Mouse (Mus musculus): ENCODE measurements around the gene Fanca.

Gene Fanca

GRCm38 (mm10) chr8:123318467-123318911 is at the start of gene Fanca:
Fanca (minus strand) TSS chr8:123318576.
- peak; percentile 88 to 90 for DNase-seq (ENCODE audit: low spot score in 2 of 2)

- peak; percentile 51 to 56 for DNase-seq (ENCODE audit: low spot score in 2 of 2)
These were observed 42.8 kb upstream of the Fanca start for GRCm38 (mm10) chr8:123361082-123361739.

- no peak for DNase-seq (ENCODE audit: low spot score in 2 of 2)
These were observed 34.8 kb upstream of the Fanca start for GRCm38 (mm10) chr8:123353216-123353615.

DNA sequence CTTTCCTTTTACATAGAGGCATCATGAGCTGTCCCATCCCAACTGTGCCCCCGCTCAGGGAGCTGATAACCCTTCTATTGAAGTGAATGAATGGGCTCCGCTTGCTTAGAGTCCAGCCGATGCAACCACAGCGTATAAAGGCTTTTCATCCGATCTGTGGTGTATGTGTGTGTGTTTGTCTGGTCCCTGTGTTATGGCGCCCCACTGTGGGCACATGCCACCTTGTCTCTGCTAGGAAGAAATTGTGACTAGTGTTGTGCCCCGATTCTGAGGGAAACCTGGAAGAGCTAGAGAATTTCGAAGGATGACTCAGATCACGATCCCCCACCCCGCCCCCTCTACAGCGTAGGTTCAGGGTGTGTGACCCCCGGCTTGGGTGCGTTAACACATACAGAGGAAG is 34.4 kb upstream of the Fanca start:
- DNase-seq (ENCODE audit: low spot score in 2 of 2) = peak in 1 of 2 experiments; percentile 28

- no peak for DNase-seq (ENCODE audit: low spot score in 2 of 2)
These were observed 33.7 kb upstream of the Fanca start for GRCm38 (mm10) chr8:123352118-123352517.

DNA sequence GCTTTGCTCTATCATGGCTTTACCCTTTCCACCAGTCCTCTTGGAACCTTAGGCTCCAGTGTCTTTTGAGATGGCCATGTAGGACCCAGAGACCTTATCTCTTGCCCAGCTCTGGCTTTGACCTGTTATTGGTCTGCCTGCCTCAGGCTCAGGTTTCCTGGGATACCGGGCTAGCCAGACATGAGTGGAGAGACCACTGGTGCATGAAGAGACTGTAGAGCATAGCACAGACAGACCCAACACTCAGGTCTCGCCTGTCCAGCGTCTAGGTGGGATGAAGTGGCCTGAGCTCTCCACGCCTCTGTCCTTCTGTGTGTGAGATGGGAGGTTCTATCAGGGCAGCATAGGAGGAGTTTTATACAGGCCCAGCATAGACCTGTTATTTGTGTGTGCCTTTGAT is 30.7 kb upstream of the Fanca start:
- DNase-seq (ENCODE audit: low spot score in 2 of 2) = no peak

DNA sequence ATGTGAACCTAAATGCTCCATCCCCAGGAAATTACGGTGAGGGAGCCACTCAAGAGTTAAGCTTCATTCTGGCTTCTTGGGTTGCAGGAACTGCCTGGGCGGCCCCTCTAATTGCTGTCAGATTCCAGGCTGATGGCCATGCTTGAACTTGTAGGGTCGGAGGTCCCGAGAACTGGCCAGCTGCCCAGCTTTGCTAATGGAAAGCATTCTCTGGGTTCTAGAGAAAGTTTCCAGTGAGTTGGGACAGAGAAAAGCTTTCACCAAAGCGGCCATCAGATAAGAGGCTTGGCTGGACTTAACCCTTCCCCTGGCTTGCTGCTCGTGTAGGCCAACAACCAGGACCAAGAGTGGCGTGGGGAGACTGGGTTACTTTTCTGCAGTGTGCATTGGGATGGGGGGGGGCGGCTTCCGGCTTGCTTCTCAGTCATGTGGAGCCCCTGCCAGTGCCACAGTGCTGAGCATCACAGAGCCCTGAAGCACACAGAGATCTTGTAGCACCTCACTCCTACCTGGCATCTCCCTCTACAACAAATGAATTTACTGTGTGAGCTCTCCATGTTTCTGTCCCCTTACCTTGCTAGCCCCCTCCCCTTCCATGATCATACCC is 30.0 kb upstream of the Fanca start:
- DNase-seq (ENCODE audit: low spot score in 2 of 2) = no peak

GRCm38 (mm10) chr8:123347293-123347692 is 28.9 kb upstream of the Fanca start:
- DNase-seq (ENCODE audit: low spot score in 2 of 2) = no peak

GRCm38 (mm10) chr8:123345856-123346255 is 27.5 kb upstream of the Fanca start:
- no peak for DNase-seq (ENCODE audit: low spot score in 2 of 2)

DNA sequence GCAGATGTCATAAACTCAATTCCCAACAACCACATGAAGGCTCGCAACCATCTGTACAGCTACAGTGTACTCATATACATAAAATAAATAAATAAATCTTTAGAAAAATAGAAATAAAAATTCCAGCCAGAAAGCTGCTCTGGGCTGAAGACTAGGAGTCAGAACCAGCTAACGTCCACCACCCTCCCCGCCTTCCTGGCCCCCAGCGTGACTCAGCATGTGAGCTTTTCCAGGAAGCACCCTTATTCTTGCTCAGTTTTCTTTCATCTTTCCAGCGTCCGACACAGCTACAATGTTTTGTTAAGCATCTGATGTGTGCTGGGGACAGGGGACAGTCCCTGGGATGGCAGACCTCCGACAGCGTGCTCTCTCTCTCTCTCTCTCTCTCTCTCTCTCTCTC is 26.8 kb upstream of the Fanca start:
- DNase-seq (ENCODE audit: low spot score in 2 of 2) = no peak

- no peak for DNase-seq (ENCODE audit: low spot score in 2 of 2)
These were observed 25.0 kb upstream of the Fanca start for GRCm38 (mm10) chr8:123343422-123343821.

DNA sequence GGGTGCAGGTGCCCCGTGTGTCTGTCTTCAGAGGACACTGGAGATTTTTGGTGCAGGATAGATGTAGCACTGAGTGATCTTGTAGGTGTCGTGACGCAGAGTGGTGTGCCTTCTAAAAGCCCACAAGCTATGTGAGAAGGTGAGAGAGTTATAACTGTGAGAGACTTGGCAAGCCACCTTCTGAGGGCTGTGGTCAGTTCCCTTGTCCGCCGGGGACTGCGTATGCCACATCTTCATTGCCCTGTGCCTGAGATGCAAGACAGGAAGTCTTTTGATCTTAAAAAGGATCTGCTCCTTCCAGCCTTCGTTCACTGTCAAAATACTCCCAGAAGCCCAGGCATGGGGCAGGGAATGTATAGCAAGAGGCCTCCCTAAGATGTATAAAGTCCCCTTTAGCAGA is 24.5 kb upstream of the Fanca start:
- no peak for DNase-seq (ENCODE audit: low spot score in 2 of 2)

GRCm38 (mm10) chr8:123342253-123342652 is 23.9 kb upstream of the Fanca start:
- no peak for DNase-seq (ENCODE audit: low spot score in 2 of 2)

DNA sequence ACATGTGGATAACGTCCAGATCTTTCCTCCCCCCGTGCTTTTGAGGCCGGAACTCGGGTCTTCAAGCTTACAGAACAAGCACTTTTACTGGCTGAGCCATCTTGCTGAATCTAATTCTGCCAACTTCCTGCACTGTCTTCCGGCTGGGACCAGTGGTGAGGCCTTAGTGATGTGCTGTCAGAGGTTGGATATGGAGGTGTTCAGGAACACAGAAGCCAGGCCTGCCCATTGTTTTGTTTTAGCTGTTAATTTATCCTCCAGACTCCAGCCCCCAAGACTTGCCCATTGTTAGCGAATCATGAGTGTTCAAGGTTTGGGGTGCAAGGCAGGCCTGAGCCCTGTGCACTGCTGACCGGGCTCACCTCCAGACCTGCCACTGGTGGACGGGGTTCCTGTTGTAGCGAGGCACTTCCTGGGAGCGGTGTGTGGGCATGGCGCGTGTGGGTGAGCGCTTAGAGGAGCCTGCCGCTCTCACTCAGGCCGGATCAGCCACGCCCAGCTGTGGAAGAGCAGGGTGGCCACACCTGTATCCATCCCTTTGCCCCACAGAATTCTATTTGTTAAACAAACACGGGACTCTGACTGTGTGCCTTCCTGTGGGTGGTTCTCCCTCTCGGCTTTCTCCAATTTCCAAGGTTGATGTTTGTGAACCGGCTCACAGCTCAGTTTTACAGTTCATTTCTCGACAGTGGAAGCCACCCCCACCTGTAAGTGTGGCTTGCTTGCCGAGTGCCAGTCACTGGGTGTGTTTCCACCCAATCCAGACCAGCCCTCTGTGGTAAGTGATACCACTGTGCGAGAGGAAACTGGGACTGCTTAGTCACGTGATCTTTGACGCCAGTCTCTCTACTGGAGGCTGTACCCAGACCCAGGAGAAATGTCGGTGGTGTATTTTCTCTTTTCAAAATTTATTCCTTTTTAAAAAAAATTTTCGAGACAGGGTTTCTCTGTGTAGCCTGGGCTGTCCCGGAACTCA is 23.0 kb upstream of the Fanca start:
- no peak for DNase-seq (ENCODE audit: low spot score in 2 of 2)

- no peak for DNase-seq (ENCODE audit: low spot score in 2 of 2)
These were observed 21.7 kb upstream of the Fanca start for GRCm38 (mm10) chr8:123340071-123340470.

GRCm38 (mm10) chr8:123337475-123337874 is 19.1 kb upstream of the Fanca start:
- DNase-seq (ENCODE audit: low spot score in 2 of 2) = no peak

DNA sequence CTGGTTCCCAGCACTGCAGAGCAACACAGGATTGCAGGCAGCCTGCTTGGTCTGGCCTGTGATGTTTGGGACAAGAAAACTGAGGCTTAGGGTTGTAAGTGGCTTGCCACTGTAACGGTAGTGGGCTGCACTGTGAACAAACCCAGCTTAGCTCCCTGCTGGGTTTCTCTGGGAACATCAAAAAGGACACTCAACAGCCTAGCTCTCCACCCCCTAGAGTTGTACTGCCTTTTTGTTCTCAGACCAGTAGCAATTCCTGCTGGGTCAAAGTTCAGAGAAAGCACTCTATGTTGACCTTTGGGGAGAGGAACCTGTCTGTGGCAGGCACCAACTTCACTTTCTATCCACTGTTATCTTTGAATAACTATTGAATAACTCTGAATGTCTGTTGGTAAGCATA is 16.1 kb upstream of the Fanca start:
- no peak for DNase-seq (ENCODE audit: low spot score in 2 of 2)

DNA sequence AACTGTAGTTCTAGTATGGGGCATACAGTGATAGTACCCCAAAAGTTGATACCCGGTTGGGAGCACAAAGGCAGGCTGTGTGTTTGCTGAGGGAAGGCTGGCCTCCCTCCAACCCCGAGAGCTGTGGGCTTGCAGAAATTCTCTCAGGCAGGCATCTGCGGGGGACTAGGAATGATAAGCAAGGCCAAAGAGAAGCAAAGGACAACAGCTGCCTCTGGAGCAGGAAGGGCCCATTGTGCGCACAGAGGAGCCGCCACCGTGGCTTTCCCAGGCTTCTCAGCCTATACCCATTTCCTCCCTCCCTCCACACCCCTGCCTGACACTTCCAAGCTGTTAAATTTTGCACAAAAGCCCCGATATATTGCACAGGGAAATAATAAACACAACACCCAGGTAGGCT is 15.5 kb upstream of the Fanca start:
- DNase-seq (ENCODE audit: low spot score in 2 of 2) = no peak

DNA sequence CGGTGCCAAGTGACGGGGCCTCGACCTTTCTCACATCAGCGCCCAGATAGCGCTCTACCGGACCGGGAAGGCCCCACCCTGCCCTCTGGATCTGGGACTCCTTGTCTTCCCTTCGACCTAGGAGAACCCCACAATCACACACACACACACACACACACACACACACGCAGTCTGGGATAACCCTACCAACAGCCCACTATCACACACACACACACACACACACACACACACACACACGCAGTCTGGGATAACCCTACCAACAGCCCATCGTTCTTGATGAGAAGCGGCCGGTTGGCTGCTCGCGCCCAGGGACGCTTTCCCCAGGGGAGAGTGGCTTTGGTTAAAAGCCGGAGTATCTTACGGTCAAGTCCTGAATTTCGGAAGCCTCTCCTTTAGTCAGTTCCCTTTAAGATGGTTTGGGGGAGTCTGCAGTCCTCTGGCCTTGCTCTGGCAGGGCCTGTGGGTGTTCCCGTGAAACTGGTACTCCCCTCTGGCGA is 14.8 kb upstream of the Fanca start:
- no peak for DNase-seq (ENCODE audit: low spot score in 2 of 2)

GRCm38 (mm10) chr8:123332262-123333090 is 14.1 kb upstream of the Fanca start, which contains the start of gene Spire2:
Spire2 (plus strand) TSS chr8:123332713.
- DNase-seq (ENCODE audit: low spot score in 2 of 2) = peak; percentile 48 to 53

DNA sequence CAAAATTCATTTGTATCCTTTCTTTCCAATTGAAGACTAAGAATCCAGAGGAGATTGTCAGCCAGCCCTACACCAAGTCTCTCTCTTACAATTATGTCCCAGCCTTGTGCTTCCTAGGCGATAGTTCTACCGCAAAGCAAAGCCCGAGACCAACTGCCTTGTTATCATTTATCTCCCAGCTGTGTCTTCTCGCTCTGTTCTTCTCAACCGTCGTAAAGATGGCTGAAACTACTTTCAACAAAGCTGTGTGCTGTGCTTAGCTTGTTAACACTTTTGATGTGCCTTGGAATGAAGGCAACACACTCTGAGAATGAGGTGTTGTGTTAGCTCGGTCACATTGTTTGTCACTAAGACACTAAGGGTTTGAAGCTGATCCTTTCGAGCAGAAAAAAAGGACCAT is 13.4 kb upstream of the Fanca start:
- no peak for DNase-seq (ENCODE audit: low spot score in 2 of 2)

Data from right cerebral cortex, postnatal 36 days (tissue).